Mouse (Mus musculus): ENCODE measurements around the gene Ptprd.

GRCm38 (mm10) chr4:75950582-75950981 is 2261.2 kb downstream of the Ptprd start:
- TF ChIP-seq EP300 (IDR thresholded peaks at IDR 0.05) (no peak), CTCF (IDR thresholded peaks at IDR 0.05) (no peak)

All from lung, postnatal 0 days (tissue).